Mouse (Mus musculus): ENCODE results near the gene Sufu. TPM values are rescaled to one million over a fixed set of nuclear protein-coding genes. Genes with fewer than 3 reads are reported as not detected.

Sufu gene
- total RNA-seq, 2 experiments from 2014 or later = 21.5 to 23.4 TPM

DNA sequence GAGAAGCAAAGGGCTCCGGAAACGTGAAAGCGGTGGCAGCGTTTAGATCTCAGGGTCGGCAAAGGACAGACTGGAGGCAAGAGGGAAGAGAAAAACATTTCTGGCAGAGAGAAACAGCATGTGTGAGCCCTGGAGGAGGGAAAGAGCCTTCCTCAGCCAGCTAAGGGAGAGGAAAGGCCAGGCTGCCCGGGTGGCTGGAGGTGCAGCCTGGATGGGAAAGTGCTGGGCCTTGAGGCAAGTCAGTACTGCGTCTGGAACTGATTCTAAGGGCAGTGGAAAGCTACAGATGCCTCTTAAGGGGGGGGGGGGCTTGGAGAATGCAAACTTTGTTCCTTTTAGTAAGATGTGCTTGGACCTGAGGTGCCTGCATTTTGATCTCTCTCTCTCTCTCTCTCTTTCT is 37.0 kb downstream of the Sufu start:
- no peak for DNase-seq

GRCm38 (mm10) chr19:46434148-46434547 is 37.5 kb downstream of the Sufu start:
- no peak for DNase-seq

DNA sequence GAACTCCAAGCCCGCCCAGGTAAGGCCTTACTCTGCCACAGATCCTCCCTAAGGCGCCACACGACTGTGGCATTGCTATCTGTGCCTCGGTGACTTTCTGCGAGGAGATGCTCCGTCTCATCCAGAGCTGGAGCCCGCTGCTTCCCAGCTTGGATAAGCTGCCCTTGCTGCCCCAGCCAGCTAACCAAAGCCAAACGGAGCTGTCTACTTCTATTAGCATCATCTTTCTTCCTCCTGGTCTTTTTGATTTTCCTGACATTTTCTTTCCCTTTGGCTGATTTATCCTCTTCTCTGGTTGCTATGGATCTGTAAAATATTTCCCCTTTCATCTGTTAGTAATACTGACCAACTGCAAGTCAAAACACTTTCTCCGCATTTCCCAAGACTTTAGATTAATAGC is 37.9 kb downstream of the Sufu start:
- no peak for DNase-seq

GRCm38 (mm10) chr19:46435492-46435891 is 38.8 kb downstream of the Sufu start:
- no peak for DNase-seq

DNA sequence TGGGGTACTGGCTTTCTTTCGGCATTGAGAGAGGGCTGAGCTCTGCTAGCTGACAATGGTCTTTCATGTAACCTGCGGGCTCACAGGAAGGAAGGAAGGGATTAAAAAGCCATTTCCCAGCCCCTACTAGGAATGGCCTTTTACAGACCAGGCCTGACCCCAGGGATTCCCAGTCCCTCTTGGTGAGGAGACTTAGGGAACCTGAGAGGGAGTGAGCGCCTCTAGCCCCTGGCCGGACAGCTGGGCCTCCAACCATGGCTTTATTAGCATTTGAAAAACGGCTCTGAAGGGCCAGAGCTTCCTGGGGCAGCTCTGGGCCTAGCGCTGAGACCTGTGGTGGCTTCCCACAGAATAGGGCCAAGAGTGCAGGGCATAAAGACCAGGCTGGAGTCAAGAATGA is 46.8 kb downstream of the Sufu start:
- no peak for DNase-seq

DNA sequence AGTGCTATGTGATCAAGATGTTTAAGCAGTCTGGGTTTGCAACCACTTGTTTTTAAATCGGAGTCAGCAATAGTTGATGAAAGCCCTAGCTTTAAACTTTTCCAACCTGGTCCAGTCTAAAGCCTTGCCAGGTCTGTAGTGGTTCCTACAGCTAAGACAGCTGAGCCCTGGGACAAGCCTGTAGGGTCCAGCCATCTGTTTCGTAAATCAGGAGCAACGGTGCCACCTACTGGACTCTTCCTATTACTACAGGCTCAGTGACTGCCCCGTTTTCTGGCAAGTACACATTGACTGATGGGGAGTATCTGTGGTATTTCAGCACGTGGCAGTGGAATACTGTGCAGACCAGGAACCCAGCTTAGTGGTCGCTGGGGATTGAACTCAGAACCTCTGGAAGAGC is 47.5 kb downstream of the Sufu start:
- peak; percentile 85 for DNase-seq

DNA sequence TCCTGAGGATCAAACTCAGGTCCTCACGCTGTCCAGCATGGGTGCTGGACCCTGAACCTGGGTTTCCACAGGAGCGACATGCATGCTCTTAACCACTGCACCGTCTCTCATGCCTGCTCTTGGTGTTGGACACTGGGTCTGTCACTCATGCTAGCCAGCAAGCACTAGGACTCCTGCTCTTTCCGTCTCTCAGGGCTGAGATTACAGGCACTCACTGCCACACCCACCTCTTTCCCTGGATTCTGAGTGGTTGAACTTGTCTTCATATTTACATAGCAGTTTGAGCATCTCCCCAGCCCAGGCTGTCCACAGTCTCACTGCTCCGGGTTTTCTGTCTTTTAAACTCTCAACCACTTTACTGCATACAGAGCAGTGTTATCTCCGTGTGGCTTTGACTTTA is 48.9 kb downstream of the Sufu start:
- DNase-seq = no peak

DNA sequence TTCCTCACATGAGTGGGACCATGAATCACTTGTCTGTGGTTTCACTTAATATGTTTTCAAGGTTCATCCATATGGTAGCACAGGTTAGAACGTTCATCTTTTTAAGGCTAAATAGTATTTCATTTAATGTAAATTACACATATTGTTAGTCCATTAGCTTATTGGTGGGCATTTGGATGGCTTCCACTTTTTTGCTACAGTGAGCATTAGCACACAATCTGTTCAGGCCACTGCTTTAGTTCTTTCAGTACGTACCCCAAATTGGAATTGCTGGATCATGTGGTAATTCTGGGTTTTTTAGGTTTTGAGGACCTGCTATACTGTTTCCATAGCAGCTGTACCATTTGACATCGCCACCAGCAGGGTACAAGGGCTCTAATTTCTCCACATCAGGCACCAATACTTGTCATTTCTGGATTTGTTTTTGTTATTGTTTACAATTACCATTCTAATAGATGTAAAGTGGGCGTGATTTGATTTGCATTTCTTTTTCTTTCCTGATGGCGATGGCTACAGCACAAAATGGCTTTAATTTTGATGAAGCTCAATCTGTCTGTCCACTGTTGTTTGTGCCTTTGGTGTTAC is 49.8 kb downstream of the Sufu start:
- no peak for DNase-seq

- no peak for DNase-seq
Measured at GRCm38 (mm10) chr19:46447110-46447509, 50.4 kb downstream of the Sufu start.

- no peak for DNase-seq
Measured at GRCm38 (mm10) chr19:46447911-46448310, 51.2 kb downstream of the Sufu start.

GRCm38 (mm10) chr19:46449261-46450005 is 52.7 kb downstream of the Sufu start:
- DNase-seq = no peak

GRCm38 (mm10) chr19:46452052-46452827 is 55.5 kb downstream of the Sufu start:
- DNase-seq = peak; percentile 69

GRCm38 (mm10) chr19:46452916-46453315 is 56.2 kb downstream of the Sufu start:
- DNase-seq = no peak

DNA sequence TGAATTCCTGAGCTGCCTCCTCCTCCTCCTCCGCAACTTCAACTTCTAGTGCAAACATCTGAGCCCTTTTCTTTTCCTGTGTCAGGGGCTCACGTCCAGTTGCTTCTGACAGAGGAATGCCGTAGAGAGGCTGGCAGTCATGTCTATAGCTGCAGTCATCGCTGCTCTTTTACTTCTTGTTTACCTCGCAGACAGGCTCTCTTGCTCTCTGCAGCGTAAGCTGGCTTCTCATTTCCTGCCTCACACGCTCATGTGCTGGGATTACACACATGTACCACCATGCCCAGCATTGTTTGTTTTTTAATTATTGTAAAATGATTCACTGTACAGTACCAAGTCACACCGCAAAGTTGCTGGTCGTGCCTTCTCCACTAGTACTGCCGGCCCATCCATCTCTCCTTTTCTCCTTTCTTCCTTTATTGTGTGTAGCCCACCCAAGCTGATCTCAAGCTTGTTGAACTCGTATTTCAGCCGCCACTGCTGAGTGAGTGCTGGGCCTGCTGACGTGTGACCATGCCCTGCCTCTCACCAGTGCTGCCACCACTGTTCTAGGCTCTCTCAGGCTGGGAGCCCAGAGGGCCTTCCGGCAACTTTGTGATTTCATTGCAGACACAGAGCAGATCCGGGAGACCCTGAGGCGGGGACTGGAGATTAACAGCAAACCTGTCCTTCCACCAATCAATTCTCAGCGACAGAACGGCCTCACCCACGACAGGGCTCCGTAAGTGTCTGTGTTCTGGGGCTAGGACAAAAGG is 57.6 kb downstream of the Sufu start:
- DNase-seq = no peak

DNA sequence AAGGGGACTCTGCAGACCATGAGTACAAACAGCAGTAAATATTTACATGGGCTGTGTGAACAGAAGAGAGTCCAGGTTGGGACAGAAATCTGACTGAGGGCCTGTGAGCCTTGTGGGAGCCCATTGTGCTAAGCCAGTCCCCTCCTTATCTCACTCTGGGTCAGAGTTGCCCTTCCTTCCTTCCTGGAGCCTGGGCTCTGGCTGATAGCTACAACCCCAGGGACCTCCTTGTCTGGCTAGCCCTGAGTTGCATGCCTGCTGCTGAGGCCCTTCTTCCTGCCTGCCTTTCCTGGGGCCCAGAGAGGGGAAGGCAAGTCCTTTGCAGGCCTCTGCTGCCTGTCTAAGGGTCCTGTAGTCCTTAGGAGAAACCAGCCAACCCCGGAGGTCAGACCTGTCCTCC is 58.3 kb downstream of the Sufu start:
- peak; percentile 65 for DNase-seq

DNA sequence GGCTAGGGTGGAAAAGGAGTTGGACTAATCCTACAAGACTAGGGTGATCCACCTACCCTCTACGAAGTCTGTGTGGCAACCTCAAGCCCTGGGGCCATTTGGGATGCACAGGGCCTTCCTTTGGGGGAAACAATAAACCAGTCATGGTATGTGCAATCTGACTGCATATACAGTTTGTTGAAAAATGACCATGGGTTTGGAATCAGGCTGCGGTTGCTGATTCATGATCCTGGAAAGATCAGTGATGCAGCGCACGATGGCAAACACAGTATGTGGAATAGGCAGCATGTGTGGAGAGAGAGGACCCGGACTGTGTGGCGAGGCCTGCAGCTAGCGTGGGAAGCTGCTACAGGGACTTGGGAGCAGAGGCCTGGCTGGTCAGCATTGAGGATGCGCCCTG is 58.9 kb downstream of the Sufu start:
- DNase-seq = no peak

- DNase-seq = no peak
Measured at GRCm38 (mm10) chr19:46456018-46456735, 59.5 kb downstream of the Sufu start.

GRCm38 (mm10) chr19:46457798-46458197 is 61.1 kb downstream of the Sufu start:
- DNase-seq = no peak

GRCm38 (mm10) chr19:46459256-46459655 is 62.6 kb downstream of the Sufu start:
- peak; percentile 66 for DNase-seq

DNA sequence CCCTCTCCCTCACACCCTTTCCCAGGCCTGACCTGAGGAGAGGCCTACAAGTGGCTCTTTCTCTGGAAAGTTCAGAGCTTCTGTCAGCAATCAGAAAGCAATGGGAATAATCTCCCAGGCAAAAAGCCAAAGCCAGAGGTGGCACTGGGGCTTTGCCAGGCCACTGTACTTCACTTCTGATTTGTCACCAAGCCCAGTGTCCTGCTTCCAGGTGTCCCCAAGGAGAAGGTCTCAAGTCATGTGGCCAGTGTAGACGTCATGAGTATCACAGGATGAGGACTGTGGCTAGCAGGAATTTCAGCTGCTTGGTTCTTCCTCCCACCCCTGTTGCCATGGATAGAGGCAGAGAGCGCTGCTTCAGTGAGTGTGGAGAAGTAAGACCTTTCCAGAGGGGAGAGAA is 63.2 kb downstream of the Sufu start:
- peak; percentile 68 for DNase-seq

DNA sequence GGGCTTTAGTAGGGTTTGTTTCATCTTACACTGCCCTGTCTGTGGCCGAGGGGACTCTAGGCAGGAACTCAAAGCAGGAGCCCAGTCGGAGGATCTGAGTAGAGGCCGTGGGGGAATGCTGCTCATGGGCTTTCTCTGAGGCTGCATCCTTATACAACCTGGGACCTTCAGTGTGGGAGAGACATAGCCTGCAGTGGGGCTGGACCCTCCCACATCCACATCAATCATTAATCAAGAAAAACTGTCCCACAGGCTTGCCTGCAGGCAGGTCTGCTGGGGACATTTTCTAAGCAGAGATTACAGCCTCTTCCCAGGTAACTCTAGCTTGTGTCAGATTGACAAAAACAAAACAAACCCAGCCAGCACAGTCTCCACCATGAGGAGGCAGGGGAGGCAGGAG is 65.9 kb downstream of the Sufu start:
- no peak for DNase-seq

DNA sequence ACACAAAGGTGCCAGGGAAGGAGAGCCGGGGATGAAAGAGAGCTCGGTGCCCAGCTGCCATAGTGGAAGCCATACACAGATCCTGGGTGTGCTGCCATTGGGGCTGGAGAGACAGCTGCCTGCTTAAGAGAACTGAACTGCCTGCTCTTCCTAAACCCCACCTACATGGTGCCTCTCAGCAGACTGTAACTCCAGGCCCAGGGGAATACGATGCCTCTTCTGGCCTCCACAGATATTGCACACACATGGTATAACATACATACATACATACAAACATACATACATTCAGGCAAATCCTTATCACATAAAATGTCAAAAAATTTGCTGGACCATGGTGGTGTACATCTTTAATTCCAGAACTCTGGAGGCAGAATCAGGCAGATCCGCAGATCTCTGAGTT is 66.8 kb downstream of the Sufu start:
- no peak for DNase-seq

Measured in adrenal gland, postnatal 10 days (tissue).